Mouse (Mus musculus) CH12.LX (cell line): ENCODE measurements around the gene Pus7l. TPM values are rescaled to one million over a fixed set of nuclear protein-coding genes. Genes with fewer than 3 reads are reported as not detected.

Experiments
- DNase-seq: peaks from one replicate; pipeline ENCODE4 v3.0.0-alpha.2; 2013; ENCODE audit errors: extremely low read depth
- H3K27ac ChIP-seq: 2 replicates; pipeline ENCODE4 v1.5.1; 2012; ENCODE audit warnings: low read depth, mild to moderate bottlenecking, control low read depth, moderate library complexity; ENCODE audit not compliant: insufficient read depth
- H3K27me3 ChIP-seq: replicated peaks from 2 replicates; pipeline ENCODE3; 2012; ENCODE audit warnings: inconsistent platforms
- H3K36me3 ChIP-seq, 2 experiments: replicated peaks in 1 of 2; 2 replicates each; pipeline versions ENCODE3 to v1.6.1; 2012; ENCODE audit warnings: inconsistent platforms in 1 of 2, low read length in 1 of 2, mild to moderate bottlenecking in 1 of 2, mixed read lengths in 1 of 2, moderate library complexity in 1 of 2; ENCODE audit not compliant: control insufficient read depth in 1 of 2, insufficient read depth in 1 of 2
- H3K4me1 ChIP-seq, 2 experiments: 2 replicates each; pipeline ENCODE4 v1.6.1; 2012; ENCODE audit warnings: inconsistent platforms in 1 of 2, moderate library complexity in 1 of 2; ENCODE audit not compliant: insufficient read depth in 2 of 2, control insufficient read depth in 1 of 2
- H3K4me2 ChIP-seq: 2 replicates; pipeline ENCODE4 v1.6.1; 2012; ENCODE audit warnings: low read depth, mild to moderate bottlenecking, control low read depth; ENCODE audit not compliant: poor library complexity, insufficient read depth, severe bottlenecking
- H3K4me3 ChIP-seq, 3 experiments: fragments of 150-350 bp in 1 of 3; sonication (generic) in 1 of 3; replicated peaks in 1 of 3; 2 replicates each; pipeline versions ENCODE3 to v1.5.1; 2011 to 2012; ENCODE audit warnings: low read depth in 2 of 3, low read length in 2 of 3, mild to moderate bottlenecking in 2 of 3, moderate library complexity in 2 of 3, control low read depth in 1 of 3, improper control_type of control experiment in 1 of 3, inconsistent platforms in 1 of 3, mixed read lengths in 1 of 3; ENCODE audit not compliant: poor library complexity in 1 of 3
- H3K79me2 ChIP-seq: replicated peaks from 2 replicates; pipeline ENCODE4 v1.6.1; 2012; ENCODE audit warnings: mild to moderate bottlenecking, moderate library complexity; ENCODE audit not compliant: control insufficient read depth, poor library complexity, insufficient read depth, severe bottlenecking; ENCODE audit errors: extremely low read depth
- H3K9ac ChIP-seq: 2 replicates; pipeline ENCODE4 v1.6.1; 2012; ENCODE audit warnings: low read depth, mild to moderate bottlenecking, control low read depth, moderate library complexity; ENCODE audit not compliant: insufficient read depth
- H3K9me3 ChIP-seq: replicated peaks from 2 replicates; pipeline ENCODE3; 2012; ENCODE audit warnings: low read length, inconsistent platforms, mixed read lengths
- CHD1 ChIP-seq: IDR thresholded peaks from 2 replicates; pipeline ENCODE4 v1.6.1; 2012; ENCODE audit warnings: low read depth, low read length, improper control_type of control experiment, inconsistent platforms
- CTCF ChIP-seq, 2 experiments: IDR thresholded peaks in 1 of 2; conservative IDR thresholded peaks in 1 of 2; 2 replicates each; pipeline ENCODE4 v1.5.1; 2011 to 2012; ENCODE audit warnings: low read depth in 2 of 2, low read length in 2 of 2, improper control_type of control experiment in 1 of 2, inconsistent platforms in 1 of 2, mild to moderate bottlenecking in 1 of 2, moderate library complexity in 1 of 2
- ELF1 ChIP-seq: IDR thresholded peaks from 2 replicates; pipeline ENCODE4 v1.6.1; 2014; ENCODE audit warnings: low read depth, mild to moderate bottlenecking, inconsistent platforms, low read length, improper control_type of control experiment
- EP300 ChIP-seq: IDR thresholded peaks from 2 replicates; pipeline ENCODE4 v1.6.1; 2011; ENCODE audit warnings: low read length, improper control_type of control experiment
- ETS1 ChIP-seq: conservative IDR thresholded peaks from 2 replicates; pipeline ENCODE4 v1.6.1; 2012; ENCODE audit warnings: low read depth, mild to moderate bottlenecking, inconsistent platforms, low read length, improper control_type of control experiment, moderate library complexity
- GABPA ChIP-seq: IDR thresholded peaks from 2 replicates; pipeline ENCODE4 v1.6.1; 2012; ENCODE audit warnings: low read depth, low read length, improper control_type of control experiment, inconsistent platforms; ENCODE audit not compliant: insufficient replicate concordance
- HCFC1 ChIP-seq: IDR thresholded peaks from 2 replicates; pipeline ENCODE4 v1.6.1; 2012; ENCODE audit warnings: low read depth, mild to moderate bottlenecking, inconsistent platforms, low read length, improper control_type of control experiment
- IRF4 ChIP-seq: IDR thresholded peaks from 2 replicates; pipeline ENCODE4 v1.6.1; 2014; ENCODE audit warnings: low read depth, mild to moderate bottlenecking, inconsistent platforms, low read length, improper control_type of control experiment
- JUND ChIP-seq: conservative IDR thresholded peaks from 2 replicates; pipeline ENCODE4 v1.6.1; 2011; ENCODE audit warnings: low read depth, low read length, improper control_type of control experiment
- KAT2A ChIP-seq: IDR thresholded peaks from 2 replicates; pipeline ENCODE4 v1.6.1; 2012; ENCODE audit warnings: low read length, improper control_type of control experiment, inconsistent platforms; ENCODE audit not compliant: insufficient replicate concordance
- MAFK ChIP-seq: IDR thresholded peaks from 2 replicates; pipeline ENCODE4 v1.6.1; 2011; ENCODE audit warnings: low read length, improper control_type of control experiment; ENCODE audit not compliant: insufficient replicate concordance
- MAX ChIP-seq: IDR thresholded peaks from 2 replicates; pipeline ENCODE4 v1.6.1; 2011; ENCODE audit warnings: low read length, improper control_type of control experiment
- MAZ ChIP-seq: IDR thresholded peaks from 2 replicates; pipeline ENCODE4 v1.6.1; 2012; ENCODE audit warnings: low read depth, mild to moderate bottlenecking, inconsistent platforms, low read length, improper control_type of control experiment, moderate library complexity
- MXI1 ChIP-seq: IDR thresholded peaks from 2 replicates; pipeline ENCODE4 v1.6.1; 2011; ENCODE audit warnings: mild to moderate bottlenecking, low read depth, low read length, improper control_type of control experiment
- NELFE ChIP-seq: IDR thresholded peaks from 2 replicates; pipeline ENCODE4 v1.6.1; 2011; ENCODE audit warnings: low read depth, low read length, improper control_type of control experiment
- NRF1 ChIP-seq: IDR thresholded peaks from 2 replicates; pipeline ENCODE4 v1.6.1; 2014; ENCODE audit warnings: low read depth, mild to moderate bottlenecking, inconsistent platforms, low read length, improper control_type of control experiment, moderate library complexity
- PAX5 ChIP-seq: IDR thresholded peaks from 2 replicates; pipeline ENCODE4 v1.6.1; 2012; ENCODE audit warnings: low read length, inconsistent platforms, mixed read lengths
- SMC3 ChIP-seq: IDR thresholded peaks from 2 replicates; pipeline ENCODE4 v1.6.1; 2011; ENCODE audit warnings: low read depth, low read length, improper control_type of control experiment
- UBTF ChIP-seq: IDR thresholded peaks from 2 replicates; pipeline ENCODE4 v1.6.1; 2012; ENCODE audit warnings: low read depth, mild to moderate bottlenecking, inconsistent platforms, low read length, improper control_type of control experiment, moderate library complexity
- USF1 ChIP-seq: IDR thresholded peaks from 2 replicates; pipeline ENCODE4 v1.6.1; 2014; ENCODE audit warnings: low read depth, mild to moderate bottlenecking, inconsistent platforms, low read length, improper control_type of control experiment
- ZMIZ1 ChIP-seq: IDR thresholded peaks from 2 replicates; pipeline ENCODE4 v1.6.1; 2012; ENCODE audit warnings: low read depth, mild to moderate bottlenecking, inconsistent platforms, low read length, improper control_type of control experiment
- dilution Hi-C: fragments of 300-500 bp; cut with MboI; formaldehyde crosslinking; loops from 2 replicates; pipeline ENCODE4 v1.14.3; 2020; ENCODE audit warnings: low sequenced_read_pairs; ENCODE audit not compliant: extremely low pct_unique_long_range_greater_than_20kb, extremely low pct_ligation_motif_present
- in situ Hi-C: fragments of 300-500 bp; cut with MboI; formaldehyde crosslinking; loops from 3 replicates; pipeline ENCODE4 v1.14.3; 2019; ENCODE audit warnings: low sequenced_read_pairs, low pct_ligation_motif_present, low pct_unique_long_range_greater_than_20kb, mixed read lengths
- polyA plus RNA-seq: library from polyadenylated mRNA; unstranded; fragments of >175 nt; gene quantifications from 2 replicates; pipeline ENCODE4 v1.2.1, GENCODE M21; 2012; ENCODE audit warnings: low read depth; ENCODE audit not compliant: insufficient read length
- total RNA-seq, 2 experiments: library from RNA; depleted of rRNA; stranded (reverse); fragments of 300-350 nt in 1 of 2; fragments of >200 nt in 1 of 2; gene quantifications; 2 replicates each; pipeline ENCODE4 v1.2.3; 2012 to 2014

Gene Pus7l
- total and polyA plus RNA-seq, 3 experiments = 14.8 to 16.9 (median 15.2) TPM

GRCm38 (mm10) chr15:94524956-94525355 is 18.4 kb downstream of the Pus7l start:
- H3K4me2 ChIP-seq = no peak overlapping the region
- dilution Hi-C loops = no loop called here
- no peak overlapping the region for H3K4me3 ChIP-seq
- in situ Hi-C loops = loop anchor here (25.0 kb wide), 2 partner anchors 163 to 988 kb away; no protein-coding TSS in a partner anchor
- peaks cover 54 to 73% of the 10 kb centered on the region in 2 experiments for H3K36me3 ChIP-seq
- H3K27ac ChIP-seq = no peak overlapping the region
- no peaks in the 10 kb centered on the region for H3K4me1 ChIP-seq
- no peaks in the 10 kb centered on the region for H3K79me2 ChIP-seq
- DNase-seq = no peak
- H3K9me3 ChIP-seq = no peaks in the 10 kb centered on the region
- H3K9ac ChIP-seq = no peak overlapping the region
- no peaks in the 10 kb centered on the region for H3K27me3 ChIP-seq
- TF ChIP-seq KAT2A (no peak), GABPA (no peak), SMC3 (no peak), HCFC1 (no peak)

DNA sequence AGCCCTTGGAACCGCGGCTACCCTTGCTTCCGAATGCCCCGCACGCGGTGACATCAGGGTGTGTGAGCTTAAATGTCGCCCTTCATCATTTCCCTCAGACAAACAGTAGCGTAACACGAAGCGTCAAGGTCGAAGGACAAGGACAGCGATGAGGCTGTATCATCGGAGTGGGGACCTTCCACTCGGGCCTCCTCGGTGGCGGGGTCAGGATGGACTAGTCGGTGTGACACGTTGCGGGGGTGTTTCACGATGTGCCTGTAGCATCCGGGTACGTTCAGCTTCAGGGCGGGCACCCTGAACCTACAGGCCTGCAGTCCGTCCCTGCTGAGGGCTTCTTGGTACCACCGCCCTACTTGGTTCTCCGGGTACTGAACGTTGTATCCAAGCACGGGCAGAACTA is 20.1 kb downstream of the Pus7l start:
- in situ Hi-C loops (no loop called here), dilution Hi-C loops (no loop called here)
- Histone ChIP-seq H3K27ac (no peak overlapping the region), H3K36me3 (peaks cover 39 to 57% of the 10 kb centered on the region in 2 experiments), H3K9ac (no peak overlapping the region), H3K4me1 (no peaks in the 10 kb centered on the region), H3K4me2 (no peak overlapping the region), H3K27me3 (no peaks in the 10 kb centered on the region), H3K79me2 (no peaks in the 10 kb centered on the region), H3K4me3 (no peak overlapping the region), H3K9me3 (no peaks in the 10 kb centered on the region)
- DNase-seq = no peak
- TF ChIP-seq MAFK (no peak), CHD1 (no peak)

DNA sequence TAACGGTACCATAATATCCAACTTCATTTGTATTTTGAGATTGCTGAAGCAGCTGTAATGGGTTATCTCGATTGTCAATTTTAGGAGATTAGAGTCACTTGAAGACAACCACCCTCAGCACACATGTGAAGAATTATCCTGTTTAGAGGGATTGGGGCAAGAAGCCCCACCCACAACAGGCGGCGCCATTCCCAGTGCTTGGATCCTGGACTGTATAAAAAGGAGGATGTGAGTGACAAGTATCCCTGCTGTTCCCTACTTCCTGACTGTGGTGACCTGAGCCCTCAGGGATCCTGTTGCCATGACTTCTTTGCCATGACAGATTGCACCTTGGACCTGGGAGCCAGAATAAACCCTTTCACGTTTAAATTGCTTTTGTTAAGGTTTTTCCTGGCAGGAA is 22.4 kb downstream of the Pus7l start:
- H3K36me3 ChIP-seq = peaks cover 20 to 36% of the 10 kb centered on the region in 2 experiments
- no peak overlapping the region for H3K9ac ChIP-seq
- H3K4me1 ChIP-seq = no peaks in the 10 kb centered on the region
- dilution Hi-C loops (no loop called here), in situ Hi-C loops (no loop called here)
- H3K4me2 ChIP-seq = no peak overlapping the region
- H3K9me3 ChIP-seq = no peaks in the 10 kb centered on the region
- no peaks in the 10 kb centered on the region for H3K27me3 ChIP-seq
- H3K27ac ChIP-seq = no peak overlapping the region
- no peak for DNase-seq
- no peaks in the 10 kb centered on the region for H3K79me2 ChIP-seq
- no peak overlapping the region for H3K4me3 ChIP-seq
- no peak for TF ChIP-seq PAX5
- no peak for TF ChIP-seq MXI1
- TF ChIP-seq EP300 = no peak
- no peak for TF ChIP-seq IRF4
- no peak for TF ChIP-seq JUND
- no peak for TF ChIP-seq ETS1
- no peak for TF ChIP-seq MAZ
- no peak for TF ChIP-seq NRF1
- no peak for TF ChIP-seq MAFK
- TF ChIP-seq USF1 = no peak
- TF ChIP-seq ZMIZ1 = no peak
- TF ChIP-seq MAX = no peak
- TF ChIP-seq ELF1 = no peak
- TF ChIP-seq NELFE = no peak
- TF ChIP-seq CTCF (conservative IDR thresholded peaks at IDR 0.05 in 1 of 2, IDR thresholded peaks at IDR 0.05 in 1 of 2; ENCODE audit: low read depth in 2 of 2, low read length in 2 of 2) = no peak
- TF ChIP-seq UBTF = no peak
